Mouse (Mus musculus) heart, adult 18-20 months (tissue): ENCODE data around the gene Cox11. TPM values are rescaled to one million over a fixed set of nuclear protein-coding genes. Genes with fewer than 3 reads are reported as not detected.

Experiments
- DNase-seq, 2 experiments: peaks; one replicate each; pipeline ENCODE4 v3.0.0; 2021 to 2022; ENCODE audit warnings: mixed read lengths in 1 of 2
- total RNA-seq, 2 experiments: library from RNA; stranded (reverse); gene quantifications; 2 replicates each; pipeline ENCODE4 v1.2.3; 2021

Gene Cox11
- total RNA-seq, 2 experiments from 2014 or later, result 20.1 to 24.2 TPM

DNA sequence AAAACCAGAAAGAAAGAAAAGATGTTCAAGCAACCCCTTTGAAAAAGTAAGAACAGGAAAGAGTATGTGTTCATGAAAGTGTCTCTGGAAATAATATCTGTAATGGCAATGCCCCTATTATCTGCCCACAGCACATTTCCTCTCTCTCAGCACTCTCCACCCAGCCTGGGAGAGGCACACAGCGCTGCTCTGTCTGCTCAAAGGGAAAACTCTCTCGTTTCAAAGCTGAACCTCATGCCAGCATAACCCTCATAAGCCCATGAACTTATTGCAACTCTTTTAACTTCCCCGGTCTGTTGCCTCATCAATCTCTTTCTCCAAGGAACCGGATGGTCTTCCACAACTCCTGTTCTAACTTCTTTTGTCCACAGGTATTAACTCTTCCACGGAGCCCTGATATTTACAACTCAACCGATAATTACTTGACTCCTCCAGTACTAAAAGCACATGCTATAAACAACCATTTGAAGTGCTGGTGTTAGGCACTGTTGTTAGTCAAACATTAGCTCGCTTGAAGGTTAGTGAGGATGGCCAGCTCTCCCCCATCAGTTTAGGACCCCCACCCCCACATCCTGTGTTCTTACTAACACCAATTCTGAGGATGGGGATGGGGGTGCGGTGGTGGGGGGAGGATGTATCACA, 26.5 kb downstream of the Cox11 start:
- no peak for DNase-seq

DNA sequence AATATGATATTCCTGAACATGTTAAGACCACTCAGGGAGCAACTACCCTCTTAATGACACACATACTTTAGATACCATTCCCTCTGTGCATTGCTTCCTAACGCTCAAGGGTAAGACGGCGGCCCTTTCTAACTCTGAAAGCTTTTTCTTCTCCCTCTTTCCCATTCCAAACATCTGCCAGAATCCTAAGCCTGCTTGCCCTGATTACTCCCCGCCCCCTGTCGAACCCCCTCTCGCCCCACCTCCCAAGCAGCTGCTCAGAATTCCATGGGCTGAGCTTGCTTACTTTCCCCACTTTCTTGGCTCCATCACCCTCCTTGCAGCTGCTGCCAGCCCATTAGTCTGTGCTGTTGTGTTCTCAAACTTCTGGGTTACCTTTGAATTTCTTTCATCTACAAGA, 27.2 kb downstream of the Cox11 start:
- peak in 1 of 2 experiments; percentile 19 for DNase-seq

DNA sequence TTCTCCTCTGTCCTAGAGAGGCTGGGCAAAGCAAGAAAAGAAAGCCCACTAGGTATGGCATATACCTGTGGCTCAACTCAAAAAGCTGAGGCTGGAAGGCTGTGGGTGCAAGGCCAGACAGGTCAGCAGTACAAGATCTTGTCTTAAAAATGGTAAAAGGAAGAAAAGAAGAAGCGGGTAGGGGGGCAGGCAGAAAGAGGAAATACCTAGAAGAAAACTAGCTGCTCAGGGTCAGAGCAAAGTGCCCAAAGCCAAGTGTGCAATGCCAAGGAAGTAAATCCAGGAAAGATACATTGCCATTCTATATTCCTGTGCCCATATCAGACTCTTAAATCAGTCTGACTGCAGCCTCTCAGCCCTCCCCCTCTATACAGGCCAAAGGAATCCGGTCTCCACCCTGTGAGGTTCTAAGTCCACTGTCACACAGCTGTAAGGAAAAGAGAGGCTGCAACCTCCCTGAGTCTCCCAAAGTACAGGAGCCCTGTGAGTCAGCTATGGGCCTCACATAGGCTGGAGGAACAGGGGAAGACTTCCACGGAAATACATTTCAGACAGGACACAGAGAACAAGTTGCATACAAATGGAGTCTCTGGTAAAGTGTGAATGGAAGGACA, 28.3 kb downstream of the Cox11 start:
- DNase-seq, result no peak

DNA sequence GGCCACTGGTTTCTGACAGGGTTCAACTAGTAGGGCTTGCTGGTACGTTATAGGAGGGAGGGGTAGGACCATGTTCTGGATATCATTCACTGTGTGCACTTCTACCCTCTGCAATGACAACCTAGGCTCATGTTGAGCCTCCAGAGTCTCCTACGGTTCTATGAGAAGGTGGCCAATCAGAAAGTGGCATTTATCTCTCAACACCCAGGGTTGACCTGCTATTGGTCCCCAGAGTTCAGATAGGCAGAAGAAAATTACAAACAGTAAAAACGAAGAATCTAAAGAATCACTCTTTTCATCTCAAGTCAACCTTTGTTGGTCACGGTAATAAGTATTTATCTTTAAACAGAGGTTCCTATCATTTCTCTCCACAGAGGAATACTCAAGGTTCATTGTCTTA, 28.9 kb downstream of the Cox11 start:
- DNase-seq, result no peak

DNA sequence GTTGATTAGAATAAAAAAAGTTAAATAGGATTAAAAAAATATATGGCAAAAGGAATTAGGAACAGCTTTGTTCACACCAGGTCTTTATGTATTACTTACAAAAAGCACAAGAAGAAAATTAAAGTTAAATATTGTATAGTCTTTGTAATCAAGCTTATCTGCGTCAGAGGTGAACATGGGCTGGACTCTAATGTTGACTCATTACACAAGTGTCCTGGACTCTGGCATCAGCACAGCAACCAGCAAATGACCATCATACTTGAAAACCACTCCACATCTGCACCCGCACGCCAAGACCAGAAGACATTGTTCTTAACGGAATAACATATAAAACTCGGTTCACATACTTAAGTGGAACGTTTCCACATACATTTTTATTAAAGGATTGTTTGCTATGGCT, 29.4 kb downstream of the Cox11 start:
- no peak for DNase-seq

DNA sequence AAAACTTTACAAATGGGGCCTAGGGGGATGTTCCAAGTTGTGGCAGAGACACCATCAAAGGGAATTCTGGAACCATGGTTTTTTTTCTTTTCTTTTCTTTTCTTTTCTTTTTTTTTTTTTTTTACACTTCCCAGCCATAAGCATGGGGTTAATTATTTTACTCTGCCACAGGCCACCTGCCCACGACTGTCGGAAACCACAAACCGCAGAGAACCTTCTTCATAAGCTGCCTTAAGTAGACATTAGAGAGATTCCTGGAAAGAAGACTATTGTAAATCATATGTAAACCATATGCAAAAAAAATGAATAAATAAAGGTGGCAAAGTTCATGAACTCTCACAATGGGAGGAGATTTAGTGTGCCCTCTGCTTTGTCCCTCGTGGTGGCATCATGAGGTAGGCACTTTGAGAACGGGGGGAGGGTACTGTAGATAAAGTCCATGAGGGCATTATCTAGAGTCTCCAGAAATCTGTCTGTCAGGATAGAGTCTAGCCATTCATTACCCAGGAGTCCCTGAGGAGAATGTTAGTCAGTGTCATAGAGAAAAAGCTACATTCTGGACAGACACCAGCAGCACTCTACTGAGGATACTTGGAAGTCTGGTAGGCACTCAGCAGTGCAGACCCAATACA, 37.6 kb downstream of the Cox11 start:
- no peak for DNase-seq

DNA sequence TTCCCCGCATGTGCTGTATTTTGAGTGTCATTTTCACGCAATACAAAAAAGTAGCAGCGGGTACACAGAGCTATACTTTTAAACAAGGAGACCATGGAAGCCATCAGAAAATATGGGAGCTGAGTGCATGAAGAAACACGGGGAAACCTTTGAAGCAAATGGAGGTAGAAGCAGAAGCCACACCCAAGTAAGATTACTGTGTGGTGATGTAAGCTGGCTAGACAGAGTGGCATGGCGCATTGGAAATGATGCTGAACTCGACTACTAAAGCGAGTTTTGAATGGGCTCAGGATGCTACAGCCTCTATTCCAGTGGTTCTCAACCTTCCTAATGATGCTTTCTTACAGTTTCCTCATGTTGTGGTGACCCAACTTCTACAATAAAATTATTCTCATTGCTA, 39.1 kb downstream of the Cox11 start:
- DNase-seq, result no peak

DNA sequence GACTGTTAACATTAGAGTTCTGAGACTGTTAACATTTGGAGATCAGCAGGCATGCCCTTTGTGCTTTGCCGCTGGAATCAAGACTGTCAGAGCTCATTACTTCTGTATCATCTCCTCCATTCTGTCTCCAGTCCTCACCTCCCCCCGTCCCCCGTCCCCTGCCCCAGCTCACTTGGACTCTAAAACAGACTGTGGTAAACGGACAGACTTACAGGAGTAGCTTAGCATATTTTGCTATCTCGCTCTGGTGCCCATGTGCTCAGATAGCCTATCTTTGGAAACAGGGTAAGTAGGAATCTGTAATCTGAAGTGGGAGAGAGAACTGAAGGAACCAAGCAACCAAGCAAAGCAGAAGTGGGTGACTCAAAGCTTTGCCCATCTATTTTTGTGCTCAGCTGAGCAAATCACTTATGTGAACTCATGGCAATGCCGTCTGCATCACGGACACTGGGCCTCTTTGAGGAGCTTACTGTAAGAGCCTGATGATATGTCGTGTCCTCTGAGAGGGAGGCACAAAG, 39.9 kb downstream of the Cox11 start:
- peak in 1 of 2 experiments; percentile 6 for DNase-seq

DNA sequence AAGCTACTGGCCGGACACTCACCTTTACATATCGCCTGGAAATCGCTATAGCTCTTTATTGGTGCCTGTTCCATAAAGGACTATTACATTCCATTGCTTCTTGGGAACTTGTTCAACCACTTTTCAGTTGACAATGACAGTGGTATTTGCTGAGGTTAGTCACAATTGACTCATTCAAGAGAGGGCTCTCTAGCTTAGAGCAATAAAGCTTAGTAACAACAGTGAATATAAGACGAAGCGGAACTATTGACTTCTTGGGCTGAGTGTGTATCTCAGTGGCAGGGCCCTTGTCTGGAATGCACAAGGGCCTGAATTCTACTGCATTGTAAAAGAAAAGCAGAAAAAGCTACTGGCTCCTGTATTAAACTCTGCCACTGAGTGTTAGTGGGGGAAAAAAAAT, 40.6 kb downstream of the Cox11 start:
- DNase-seq, result no peak

DNA sequence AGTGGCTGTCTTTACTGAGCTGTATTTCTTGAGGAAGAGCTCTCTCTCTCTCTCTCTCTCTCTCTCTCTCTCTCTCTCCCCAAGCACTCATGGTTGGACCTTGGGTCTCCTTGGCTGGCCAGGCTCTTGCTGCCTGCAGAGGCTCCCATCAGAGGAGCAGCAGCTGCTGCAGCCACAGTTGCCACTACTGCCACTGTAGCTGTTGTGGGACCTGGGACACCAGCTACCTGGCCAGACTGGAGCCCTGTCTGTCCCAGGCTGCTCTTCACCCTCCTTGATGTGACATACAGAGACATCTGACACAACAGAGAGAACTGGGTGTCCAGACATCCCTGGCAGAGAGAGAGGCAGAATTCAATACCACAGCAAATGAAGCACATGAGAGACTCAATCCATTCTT, 43.2 kb downstream of the Cox11 start:
- no peak for DNase-seq

DNA sequence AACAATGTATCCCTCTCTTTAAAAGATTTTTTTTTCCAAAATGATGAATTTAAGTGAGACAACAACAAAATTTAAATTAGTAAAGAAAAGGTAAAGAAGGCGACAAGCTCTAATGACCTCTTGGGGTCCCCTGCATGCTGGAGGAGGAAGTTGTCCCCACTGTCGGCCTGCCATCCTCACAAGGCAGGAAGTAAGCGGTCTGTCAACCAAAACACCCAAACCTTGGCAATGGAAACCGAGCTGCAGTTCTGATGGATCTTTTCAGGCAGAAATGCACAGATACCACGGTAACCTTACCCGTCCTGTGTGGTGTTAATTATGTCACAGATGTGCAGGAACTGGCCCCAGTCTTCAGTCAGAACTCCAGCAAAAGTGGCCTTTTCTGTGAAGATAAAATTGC, 46.8 kb downstream of the Cox11 start:
- DNase-seq, result no peak

DNA sequence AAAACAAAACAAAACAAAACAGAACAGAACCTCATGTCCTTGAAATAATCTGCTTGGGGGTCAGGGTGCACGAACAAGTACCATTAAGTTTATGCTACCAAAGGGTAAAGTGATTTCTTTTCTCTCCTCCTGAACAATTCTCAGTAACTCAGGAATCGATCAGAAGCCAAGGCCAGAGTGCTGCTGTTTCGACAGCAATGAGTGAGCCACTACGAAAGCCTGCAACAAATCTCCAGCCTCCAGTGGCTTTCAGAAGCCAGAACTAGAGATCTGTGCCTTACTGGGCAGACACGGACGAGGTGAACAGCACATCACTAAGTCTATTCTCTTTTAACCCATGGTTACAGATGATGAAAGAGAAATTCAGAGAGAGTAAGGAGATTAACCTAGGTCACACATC, 47.2 kb downstream of the Cox11 start:
- DNase-seq, result no peak

DNA sequence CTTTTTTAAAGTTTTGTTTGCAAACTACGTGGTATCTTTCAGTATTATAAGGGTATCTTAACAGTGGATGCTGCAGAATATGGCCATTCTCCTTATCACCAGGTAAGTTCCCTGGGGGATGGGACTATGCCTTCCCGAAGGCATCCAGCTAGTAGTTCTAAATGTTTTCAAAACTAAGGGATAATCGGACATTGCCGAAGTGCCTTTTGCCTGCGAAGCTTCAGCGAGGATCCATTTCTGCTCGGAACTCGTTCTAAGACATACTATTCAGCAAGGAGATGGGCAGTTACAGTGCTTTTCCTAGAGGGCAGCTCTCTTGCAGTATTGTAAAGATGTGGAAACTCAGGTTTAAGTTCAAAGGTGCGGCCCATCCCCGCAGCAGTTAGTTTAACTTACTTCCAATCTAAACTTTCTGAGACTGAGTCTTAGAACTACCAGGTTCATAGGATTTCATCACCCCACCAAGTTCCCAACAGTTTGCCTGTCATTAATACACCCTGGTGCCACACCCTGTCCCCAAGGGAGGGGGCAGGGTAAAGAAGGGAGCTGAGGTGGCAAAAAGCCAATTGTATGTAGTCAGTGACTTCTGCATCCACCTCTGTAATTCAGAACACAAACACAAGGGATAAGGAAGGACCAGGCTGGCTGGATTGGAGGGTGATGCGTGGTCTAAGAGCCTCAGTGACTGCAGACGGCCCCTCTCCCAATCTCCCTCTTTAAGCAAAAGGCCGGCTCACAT, 48.5 kb downstream of the Cox11 start:
- DNase-seq, result peak in 1 of 2 experiments; percentile 6

DNA sequence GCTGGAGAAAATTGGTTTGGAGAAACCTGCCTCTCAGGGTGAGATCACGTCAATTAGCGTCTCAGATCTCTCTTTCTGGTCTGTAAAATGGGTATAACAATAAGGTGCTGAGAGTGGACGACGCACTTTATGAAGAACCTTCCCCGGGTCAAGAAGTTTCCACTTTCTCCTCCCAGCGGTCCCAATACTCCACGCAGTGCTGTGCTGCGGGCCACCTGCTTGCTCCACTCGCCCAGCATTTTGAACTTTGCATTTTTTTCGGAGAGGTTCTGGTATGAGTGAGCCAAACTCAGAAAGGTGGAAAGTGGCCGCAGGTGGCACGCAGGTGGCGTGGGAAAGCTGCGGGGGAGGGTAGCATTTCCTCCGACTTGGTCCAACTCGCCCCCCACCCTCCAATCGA, 49.1 kb downstream of the Cox11 start:
- DNase-seq, result no peak

DNA sequence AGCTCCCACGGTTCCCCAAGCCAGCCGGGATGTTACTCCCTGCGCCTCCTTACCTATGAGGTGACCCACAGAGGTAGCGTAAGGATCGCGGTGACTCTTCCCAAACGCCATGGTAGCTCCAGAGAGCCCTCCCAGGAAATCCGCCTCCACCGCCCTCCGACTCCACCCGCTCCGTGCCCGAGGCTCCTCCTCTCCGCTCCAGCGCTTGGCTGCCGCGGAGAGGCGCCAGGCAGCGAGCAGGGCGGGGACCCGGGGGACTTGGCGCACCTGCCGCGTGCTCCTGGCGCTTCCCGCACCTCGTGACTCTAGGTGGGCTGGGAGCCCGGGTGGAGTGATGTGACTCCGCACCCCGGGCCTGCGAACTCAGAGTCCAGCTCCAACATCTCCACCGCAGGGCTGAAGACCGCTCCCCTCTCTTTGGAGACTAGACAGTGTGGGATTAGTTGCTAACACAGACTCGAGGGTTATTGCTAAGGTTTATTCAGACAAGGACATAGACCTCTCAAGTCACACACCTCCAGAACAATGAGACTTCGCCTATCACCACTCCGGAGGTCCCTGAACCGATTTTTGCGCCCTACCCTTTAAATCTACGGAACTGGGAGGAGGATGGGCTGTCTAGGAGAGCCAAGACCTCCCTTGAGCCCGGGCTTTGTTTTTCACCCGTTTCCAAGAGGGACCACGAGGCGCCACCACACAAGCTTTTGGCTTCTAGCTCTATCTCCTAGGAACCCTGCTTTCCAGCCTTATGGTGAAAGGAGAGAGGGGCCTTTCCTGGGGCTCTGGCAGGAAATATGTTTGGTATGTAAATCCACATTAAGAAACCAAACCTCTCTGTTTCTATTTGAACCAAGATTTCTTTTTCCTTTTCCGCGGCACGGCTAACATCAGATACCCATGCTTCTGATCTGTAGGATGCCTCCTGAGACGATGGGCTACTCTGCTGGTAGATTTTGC, 49.8 kb downstream of the Cox11 start, which contains the start of gene Tom1l1:
TSS of gene Tom1l1 (minus strand) at position 907 of the 957 bp plus-strand sequence.
- DNase-seq, result peak; percentile 78 to 84

DNA sequence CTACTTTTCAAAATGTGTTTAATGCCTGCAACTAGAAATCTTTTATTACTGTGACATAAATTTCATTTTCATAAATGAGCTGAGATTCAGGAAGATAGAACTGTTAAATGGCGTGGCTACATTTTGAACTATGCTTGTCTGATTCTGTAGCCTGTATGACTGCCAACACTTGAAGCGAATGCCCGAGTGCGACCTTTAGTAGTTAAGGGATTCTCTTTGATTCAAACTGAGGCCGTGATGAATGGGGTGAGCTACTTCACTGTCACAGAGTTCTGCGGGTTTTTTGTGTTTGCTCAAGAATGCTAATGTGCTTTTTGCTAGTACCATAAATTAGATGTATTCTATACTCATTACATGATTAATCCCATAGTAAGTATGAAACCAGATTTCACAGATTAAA, 52.4 kb downstream of the Cox11 start:
- no peak for DNase-seq

DNA sequence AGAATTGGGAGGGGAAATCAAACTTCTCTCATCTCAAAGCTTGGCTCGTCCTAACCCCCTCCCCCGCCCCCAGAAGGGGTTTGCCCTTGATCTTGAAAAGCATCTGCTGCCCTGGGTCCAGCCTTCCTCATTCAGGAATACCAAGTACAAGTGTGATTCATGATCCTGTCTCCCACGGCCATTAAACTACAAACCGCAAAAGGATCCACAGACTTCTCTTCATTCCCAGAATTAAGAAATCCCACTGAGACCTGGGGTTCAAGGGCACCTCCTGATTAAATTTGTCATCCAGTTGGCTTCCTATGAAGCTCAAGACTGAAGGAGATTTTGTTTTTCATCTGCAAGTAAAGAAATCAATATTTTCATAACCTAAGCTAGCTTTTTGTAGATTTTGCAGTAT, 56.2 kb downstream of the Cox11 start:
- DNase-seq, result no peak
